Mouse (Mus musculus) heart, postnatal 14 days (tissue): ENCODE data around the gene Shbg. TPM values are rescaled to one million over a fixed set of nuclear protein-coding genes. Genes with fewer than 3 reads are reported as not detected.
A peak's percentile ranks its signal among the peaks of the same experiment; 100 is the strongest.
"Not testable (repeated sequence)": the region's sequence is repeated elsewhere in the genome, so short reads cannot be mapped to it uniquely, and the experiment has no call there.

Experiments
- DNase-seq, 2 experiments: peaks; one replicate each; pipeline ENCODE4 v3.0.0; 2021 to 2022
- intact Hi-C: fragments of 180-260 bp; cut with DNase I; formaldehyde crosslinking; loops from one replicate; pipeline ENCODE4 v1.15.1; 2025
- total RNA-seq, 2 experiments: library from RNA; stranded (reverse); gene quantifications; 2 replicates each; pipeline ENCODE4 v1.2.3; 2021

Shbg gene
- total RNA-seq, 2 experiments from 2014 or later = not detected

- intact Hi-C loops = no loop called here
- peak in 1 of 2 experiments; percentile 76 for DNase-seq
These were observed 15.6 kb upstream of the Shbg start for GRCm38 (mm10) chr11:69633128-69633866.

- DNase-seq = peak; percentile 100
- intact Hi-C loops = no loop called here
These were observed 14.8 kb upstream of the Shbg start, which contains the start of gene Fxr2 for GRCm38 (mm10) chr11:69632284-69633089. Fxr2 (plus strand) TSS chr11:69632990.

GRCm38 (mm10) chr11:69629802-69630201 is 12.1 kb upstream of the Shbg start:
- intact Hi-C loops = loop anchor here (2.0 kb wide), 1 partner anchor 25 kb away; the partner anchor contains the start of gene Sox15
- no peak for DNase-seq

- intact Hi-C loops = no loop called here
- peak; percentile 77 to 83 for DNase-seq
These were observed 10.6 kb upstream of the Shbg start for GRCm38 (mm10) chr11:69628286-69628685.

GRCm38 (mm10) chr11:69624339-69624738 is 6.6 kb upstream of the Shbg start:
- DNase-seq, intact Hi-C loops: not testable (repeated sequence)

GRCm38 (mm10) chr11:69623006-69623405 is 5.3 kb upstream of the Shbg start:
- DNase-seq = no peak
- intact Hi-C loops = no loop called here

- intact Hi-C loops = no loop called here
- DNase-seq = no peak
These were observed 4.7 kb upstream of the Shbg start for GRCm38 (mm10) chr11:69622406-69622805.

- peak; percentile 59 to 68 for DNase-seq
- intact Hi-C loops = no loop called here
These were observed 4.0 kb upstream of the Shbg start, which contains the start of gene Sat2 for GRCm38 (mm10) chr11:69621571-69622268. Sat2 (plus strand) TSS chr11:69622024.

GRCm38 (mm10) chr11:69620394-69621081 is 2.8 kb upstream of the Shbg start:
- DNase-seq = no peak
- intact Hi-C loops = no loop called here

GRCm38 (mm10) chr11:69616781-69617180 is 924 bp downstream of the Shbg start:
- intact Hi-C loops = no loop called here
- DNase-seq = no peak

- intact Hi-C loops = loop anchor here (2.0 kb wide), 1 partner anchor 67 kb away; no protein-coding TSS in a partner anchor
- DNase-seq = not testable (repeated sequence)
These were observed 3.5 kb downstream of the Shbg start for GRCm38 (mm10) chr11:69614257-69614588.

GRCm38 (mm10) chr11:69613553-69614256 is 4.0 kb downstream of the Shbg start:
- DNase-seq = peak; percentile 89 to 95
- intact Hi-C loops = loop anchor here (1.0 to 2.0 kb wide), 2 partner anchors 34 to 67 kb away; no protein-coding TSS in a partner anchor

- intact Hi-C loops = no loop called here
These were observed 6.8 kb downstream of the Shbg start for GRCm38 (mm10) chr11:69610899-69611298.

GRCm38 (mm10) chr11:69609416-69609815 is 8.3 kb downstream of the Shbg start:
- intact Hi-C loops = no loop called here
- DNase-seq = no peak

More at GRCm38 (mm10) chr11:69610899-69611298, 6.8 kb downstream of the Shbg start:
- no peak for DNase-seq

- intact Hi-C loops = no loop called here
- DNase-seq = no peak
These were observed 9.2 kb downstream of the Shbg start for GRCm38 (mm10) chr11:69608525-69608924.

- intact Hi-C loops = no loop called here
- no peak for DNase-seq
These were observed 10.9 kb downstream of the Shbg start for GRCm38 (mm10) chr11:69606832-69607231.

GRCm38 (mm10) chr11:69606491-69606795 is 11.3 kb downstream of the Shbg start:
- DNase-seq = no peak

GRCm38 (mm10) chr11:69605726-69606490 is 11.8 kb downstream of the Shbg start, which contains the start of gene Atp1b2:
Atp1b2 (minus strand) TSS chr11:69605942.
- intact Hi-C loops = loop anchor here (2.0 kb wide), 1 partner anchor 25 kb away; the partner anchor contains the start of genes Trp53 and Wrap53
- peak; percentile 71 to 76 for DNase-seq

More at GRCm38 (mm10) chr11:69606491-69606795, 11.3 kb downstream of the Shbg start:
- intact Hi-C loops = no loop called here
